Mouse (Mus musculus): ENCODE results near the gene Cyth3. TPM values are rescaled to one million over a fixed set of nuclear protein-coding genes. Genes with fewer than 3 reads are reported as not detected.

Cyth3 gene
- polyA plus RNA-seq, 1 experiment = 20.4 TPM

GRCm38 (mm10) chr5:143759554-143759953 is 137.3 kb downstream of the Cyth3 start:
- no peak overlapping the region for H3K27ac ChIP-seq (ENCODE audit: control insufficient read depth, insufficient read depth, low read depth, low read length, poor library complexity)
- H3K4me3 ChIP-seq (replicated peaks; ENCODE audit: control insufficient read depth, low read depth, low read length) = no peak overlapping the region
- WGBS = 79% methylated on average over 8 of the region's 8 CpGs
- TF ChIP-seq POLR2A (IDR thresholded peaks at IDR 0.05; ENCODE audit: borderline replicate concordance, control insufficient read depth, low read depth, low read length) = no peak
- TF ChIP-seq CTCF (IDR thresholded peaks at IDR 0.05; ENCODE audit: control insufficient read depth, insufficient read depth, low read length) = no peak
- peaks cover 1% of the 10 kb centered on the region; the same call in 1 of the 2 replicates for H3K4me1 ChIP-seq (ENCODE audit: control insufficient read depth, insufficient read depth, low read length)

Other genes starting within 250 kb of the Cyth3 start
- gene Kdelr2, start 218.6 kb upstream of the Cyth3 start, polyA plus RNA-seq (2011; ENCODE audit: insufficient read depth, insufficient read length, low replicate concordance, missing spikeins) = 18.4 and 24.9 TPM in 2 replicates
- gene Daglb, start 157.9 kb upstream of the Cyth3 start, polyA plus RNA-seq (2011; ENCODE audit: insufficient read depth, insufficient read length, low replicate concordance, missing spikeins) = 11.3 and 12.4 TPM in 2 replicates
- 75.0 and 92.5 TPM in 2 replicates for gene Rac1, start 94.4 kb upstream of the Cyth3 start, polyA plus RNA-seq (2011; ENCODE audit: insufficient read depth, insufficient read length, low replicate concordance, missing spikeins)
- 6.1 and 6.2 TPM in 2 replicates for gene Usp42, start 109.8 kb downstream of the Cyth3 start, polyA plus RNA-seq (2011; ENCODE audit: insufficient read depth, insufficient read length, low replicate concordance, missing spikeins)
- gene Eif2ak1, start 195.3 kb downstream of the Cyth3 start, polyA plus RNA-seq (2011; ENCODE audit: insufficient read depth, insufficient read length, low replicate concordance, missing spikeins) = 67.6 and 84.5 TPM in 2 replicates

All from bone marrow, adult 2 months (tissue).